Mouse (Mus musculus) NIH3T3 (cell line): ENCODE measurements around the gene Trmt1.

Experiments used
- DNase-seq: peaks from one replicate; pipeline ENCODE4 v3.0.0-alpha.2; 2012; ENCODE audit warnings: low read depth

Trmt1 gene

DNA sequence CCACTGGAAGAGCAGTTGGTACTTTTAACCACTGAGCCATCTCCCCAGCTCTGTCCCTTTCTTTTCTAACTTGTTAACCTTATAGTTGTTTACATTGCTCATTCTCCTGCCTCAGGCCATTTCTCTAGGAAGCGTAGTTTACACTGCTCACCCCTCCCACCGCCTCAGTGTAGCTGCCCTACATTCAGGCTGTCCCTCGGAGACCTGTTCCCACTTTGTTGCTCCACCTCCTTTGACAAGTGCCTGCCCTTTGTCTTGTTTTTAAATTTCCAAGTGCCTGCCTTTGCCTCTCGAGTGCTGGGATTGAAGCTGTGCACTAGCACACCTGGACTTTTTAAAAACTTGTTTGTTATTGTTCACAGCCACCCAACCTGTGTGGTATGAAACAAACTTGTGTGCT is 7.2 kb downstream of the Trmt1 start:
- DNase-seq: no peak

DNA sequence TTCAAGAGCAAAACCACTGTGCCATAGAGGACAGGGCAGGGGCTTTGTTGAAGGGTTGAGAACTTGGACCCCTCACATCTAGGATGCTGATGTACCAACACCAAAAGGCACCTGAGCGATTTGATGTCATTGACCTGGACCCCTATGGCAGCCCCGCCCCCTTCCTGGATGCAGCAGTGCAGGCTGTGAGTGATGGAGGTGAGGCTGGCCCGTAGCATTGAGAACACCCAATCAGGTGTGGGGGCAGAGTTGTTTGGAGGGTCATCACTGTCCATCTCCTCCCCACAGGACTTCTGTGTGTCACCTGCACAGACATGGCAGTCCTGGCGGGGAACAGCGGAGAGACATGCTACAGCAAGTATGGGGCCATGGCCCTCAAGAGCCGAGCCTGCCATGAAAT is 9.0 kb downstream of the Trmt1 start:
- no peak for DNase-seq

DNA sequence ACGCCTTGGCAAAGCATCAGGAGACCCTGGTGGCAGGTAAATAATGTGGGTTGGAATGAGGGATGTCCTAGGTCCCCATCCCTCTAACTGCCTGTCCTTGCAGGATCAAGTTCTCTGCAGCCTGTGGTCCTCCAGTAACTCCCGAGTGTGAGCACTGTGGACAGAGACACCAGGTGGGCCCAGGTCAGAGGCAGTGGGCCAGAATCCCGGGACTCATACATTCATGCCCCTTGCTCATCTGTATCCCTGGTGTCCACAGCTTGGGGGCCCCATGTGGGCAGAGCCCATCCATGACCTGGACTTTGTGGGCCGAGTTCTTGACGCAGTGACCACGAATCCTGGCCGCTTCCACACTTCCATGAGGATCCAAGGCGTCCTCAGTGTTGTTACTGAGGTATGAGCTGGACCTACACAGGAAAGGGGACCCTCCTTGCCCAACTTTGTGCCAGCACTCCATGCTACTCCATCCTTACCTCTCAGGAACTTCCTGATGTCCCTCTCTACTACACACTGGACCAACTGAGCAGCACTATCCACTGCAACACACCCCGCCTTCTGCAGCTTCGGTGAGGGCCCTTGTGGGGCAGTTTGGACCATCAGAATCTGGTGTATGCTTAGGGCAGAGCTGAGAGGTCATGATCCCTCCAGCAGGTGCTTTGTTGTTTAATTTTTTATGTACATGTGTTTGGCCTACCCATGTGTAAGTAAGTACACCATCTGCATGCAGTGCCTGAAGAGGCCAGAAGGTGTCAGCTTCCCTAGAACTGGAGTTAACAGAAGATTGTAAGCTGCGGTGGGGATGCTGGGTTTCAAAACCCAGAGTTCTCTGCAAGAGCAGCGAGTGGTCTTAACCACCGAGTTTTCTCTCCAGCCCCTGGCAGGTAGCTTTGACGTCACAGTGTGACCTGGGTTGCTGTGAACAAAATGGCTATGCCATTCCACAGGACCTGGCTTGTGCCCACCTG is 11.3 kb downstream of the Trmt1 start:
- DNase-seq: peak; percentile 71

DNA sequence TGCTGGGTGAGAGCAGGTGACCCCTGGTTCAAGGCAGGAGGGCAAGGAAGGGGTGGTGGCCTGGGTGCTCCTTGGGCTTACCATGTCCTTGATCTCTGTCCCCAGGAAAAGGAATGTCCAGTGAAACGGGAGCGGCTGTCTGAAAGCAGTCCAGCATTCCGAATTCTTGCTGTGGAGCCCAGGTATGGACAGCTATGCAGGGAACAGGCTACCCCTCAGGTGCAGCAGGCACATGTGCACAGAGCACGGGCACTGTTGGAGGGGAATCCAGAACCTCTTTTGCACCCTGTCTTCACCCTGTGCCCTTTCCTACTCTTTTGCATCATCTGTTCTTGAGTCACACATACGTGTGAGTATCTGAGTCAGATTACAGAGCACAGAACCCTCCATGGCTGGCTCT is 12.2 kb downstream of the Trmt1 start:
- no peak for DNase-seq

DNA sequence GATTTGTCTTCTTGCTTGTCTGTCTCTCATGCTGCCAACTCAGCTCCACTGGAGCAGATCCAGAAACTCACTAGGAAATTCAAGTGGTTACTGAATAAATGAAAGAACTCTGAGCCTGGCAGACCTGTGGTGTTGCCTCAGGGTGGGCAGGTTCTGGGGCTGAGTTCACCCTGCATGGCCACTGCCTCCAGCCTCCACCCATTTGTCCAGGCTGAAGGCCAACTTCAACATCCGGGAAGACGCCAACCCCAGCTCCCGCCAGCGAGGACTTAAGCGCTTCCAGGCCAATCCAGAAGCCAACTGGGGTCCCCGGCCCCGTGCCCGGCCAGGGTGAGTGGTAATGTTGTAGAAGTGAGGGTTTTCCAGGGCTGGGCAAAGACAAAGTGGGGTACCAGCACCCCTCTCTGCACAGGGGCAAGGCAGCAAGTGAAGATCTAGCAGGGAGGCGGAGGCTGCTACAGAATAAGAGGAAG is 12.9 kb downstream of the Trmt1 start:
- DNase-seq: peak; percentile 71

DNA sequence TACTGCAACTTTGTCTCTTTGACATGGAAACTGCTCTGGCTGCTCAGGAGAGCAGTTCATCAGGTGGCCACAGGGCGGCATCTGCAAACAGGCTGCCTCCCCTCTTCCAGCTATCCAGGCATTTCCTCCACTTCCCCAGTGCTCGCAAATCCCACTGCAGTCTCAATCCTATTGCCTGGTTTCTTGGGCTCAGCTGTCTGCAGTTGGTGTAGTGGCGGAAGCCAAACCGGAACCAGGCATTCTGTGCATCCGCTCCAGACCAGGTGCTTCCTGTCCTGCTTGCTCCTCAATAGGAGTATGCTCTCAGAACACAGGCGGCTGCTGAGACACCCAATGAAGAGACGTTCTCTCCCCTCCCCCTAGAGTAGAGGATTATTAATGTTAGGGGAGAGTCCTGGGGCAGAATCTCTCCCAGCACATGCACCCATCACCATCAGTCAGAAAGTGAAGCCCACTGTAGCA is 13.8 kb downstream of the Trmt1 start:
- peak; percentile 74 for DNase-seq

DNA sequence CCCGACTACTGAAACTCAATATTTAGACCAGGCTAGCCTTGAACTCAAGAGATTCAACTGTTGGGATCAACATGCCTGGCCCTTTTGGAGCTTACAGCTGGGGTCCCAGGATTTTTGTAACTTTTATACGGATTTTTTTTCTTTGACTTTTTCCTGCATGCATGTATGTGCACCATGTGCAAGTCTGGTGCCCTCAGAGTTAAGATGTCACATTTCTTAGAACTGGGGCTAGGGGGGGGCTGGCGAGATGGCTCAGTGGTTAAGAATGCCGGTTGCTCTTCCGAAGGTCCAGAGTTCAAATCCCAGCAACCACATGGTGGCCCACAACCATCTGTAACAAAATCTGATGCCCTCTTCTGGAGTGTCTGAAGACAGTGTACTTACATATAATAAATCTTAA is 14.4 kb downstream of the Trmt1 start:
- DNase-seq: no peak

DNA sequence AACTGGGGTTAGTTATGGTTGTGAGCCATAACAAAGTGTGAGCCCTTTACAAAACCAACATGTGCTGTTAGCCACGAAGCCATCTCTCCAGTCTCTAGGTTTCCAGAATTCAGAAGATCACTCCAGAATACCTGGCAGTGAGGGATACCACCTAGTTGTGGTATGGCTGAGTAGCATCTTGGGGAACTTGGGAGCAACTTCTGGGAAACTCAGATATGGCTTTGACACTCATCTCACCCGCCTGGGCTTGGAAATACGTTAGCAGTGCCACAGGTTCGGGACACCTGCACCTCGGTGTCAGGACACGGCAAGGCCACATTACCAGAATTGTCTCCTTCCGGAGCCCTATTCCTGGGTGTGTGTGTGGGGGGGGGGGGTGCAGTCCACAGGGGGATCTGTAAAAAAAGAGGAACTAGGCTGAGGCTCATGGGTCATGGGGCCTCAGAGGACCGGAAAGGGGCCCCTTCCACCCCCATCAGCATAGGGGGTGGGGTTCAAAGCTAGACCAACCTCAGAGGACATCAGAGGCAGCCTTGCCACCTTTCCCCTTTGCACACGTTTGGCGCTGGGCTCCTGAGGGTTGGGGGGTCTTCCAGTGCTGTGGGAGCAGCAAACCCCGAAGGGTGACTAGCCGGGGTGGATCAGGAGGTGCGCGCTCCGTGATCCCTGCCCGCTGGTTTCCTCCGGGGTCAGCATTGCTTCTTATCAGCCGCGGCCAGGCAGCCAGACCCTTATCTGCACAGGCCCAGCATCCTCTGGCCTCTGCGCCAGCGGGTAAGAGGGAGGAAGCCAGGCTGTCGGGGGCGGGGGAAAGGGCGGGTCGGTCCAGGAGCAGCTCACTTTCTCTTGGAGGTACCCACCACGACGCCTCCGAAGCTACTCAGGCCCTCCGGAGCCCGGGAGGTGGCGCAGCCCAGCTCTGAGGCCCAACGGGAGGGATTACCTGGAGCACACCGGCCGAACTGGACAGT is 15.1 kb downstream of the Trmt1 start, which contains the start of gene Lyl1:
Lyl1 (plus strand) TSS at position 517 of the 971 bp plus-strand sequence.
- no peak for DNase-seq

DNA sequence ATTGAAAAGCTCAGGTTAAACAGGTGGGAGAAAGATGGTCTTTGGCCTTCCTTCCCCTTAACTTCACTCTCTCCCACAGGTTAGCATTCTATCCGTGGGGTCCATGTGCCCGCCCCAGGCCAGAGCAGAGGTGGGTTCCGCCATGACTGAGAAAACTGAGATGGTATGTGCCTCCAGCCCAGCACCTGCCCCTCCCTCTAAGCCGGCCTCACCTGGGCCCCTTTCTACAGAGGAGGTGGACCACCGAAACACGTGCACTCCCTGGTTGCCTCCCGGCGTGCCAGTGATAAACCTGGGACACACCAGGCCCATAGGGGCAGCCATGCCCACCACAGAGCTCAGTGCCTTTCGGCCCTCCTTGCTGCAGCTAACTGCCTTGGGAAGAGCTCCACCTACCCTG is 16.5 kb downstream of the Trmt1 start:
- no peak for DNase-seq

DNA sequence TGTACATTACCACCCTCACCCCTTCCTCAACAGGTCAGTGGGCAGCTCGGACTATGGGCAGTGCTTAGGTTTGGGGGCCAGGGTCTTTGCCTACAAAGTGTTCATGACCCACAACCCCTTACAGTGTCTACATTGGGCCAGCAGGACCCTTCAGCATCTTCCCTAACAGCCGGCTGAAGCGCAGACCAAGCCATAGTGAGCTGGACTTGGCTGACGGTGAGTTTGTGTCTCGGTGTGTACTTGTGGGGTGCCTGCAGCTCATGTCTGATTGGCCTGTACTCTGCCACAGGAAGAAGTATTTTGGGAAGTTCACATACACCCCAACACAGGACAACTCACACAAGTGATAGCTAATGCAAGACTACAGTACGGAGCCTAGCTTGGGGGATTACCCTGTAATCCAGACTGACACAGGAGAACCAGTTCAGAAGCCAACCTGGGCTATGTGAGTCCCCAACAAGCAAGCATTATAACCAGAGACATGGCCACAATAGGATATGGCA is 16.9 kb downstream of the Trmt1 start:
- no peak for DNase-seq

DNA sequence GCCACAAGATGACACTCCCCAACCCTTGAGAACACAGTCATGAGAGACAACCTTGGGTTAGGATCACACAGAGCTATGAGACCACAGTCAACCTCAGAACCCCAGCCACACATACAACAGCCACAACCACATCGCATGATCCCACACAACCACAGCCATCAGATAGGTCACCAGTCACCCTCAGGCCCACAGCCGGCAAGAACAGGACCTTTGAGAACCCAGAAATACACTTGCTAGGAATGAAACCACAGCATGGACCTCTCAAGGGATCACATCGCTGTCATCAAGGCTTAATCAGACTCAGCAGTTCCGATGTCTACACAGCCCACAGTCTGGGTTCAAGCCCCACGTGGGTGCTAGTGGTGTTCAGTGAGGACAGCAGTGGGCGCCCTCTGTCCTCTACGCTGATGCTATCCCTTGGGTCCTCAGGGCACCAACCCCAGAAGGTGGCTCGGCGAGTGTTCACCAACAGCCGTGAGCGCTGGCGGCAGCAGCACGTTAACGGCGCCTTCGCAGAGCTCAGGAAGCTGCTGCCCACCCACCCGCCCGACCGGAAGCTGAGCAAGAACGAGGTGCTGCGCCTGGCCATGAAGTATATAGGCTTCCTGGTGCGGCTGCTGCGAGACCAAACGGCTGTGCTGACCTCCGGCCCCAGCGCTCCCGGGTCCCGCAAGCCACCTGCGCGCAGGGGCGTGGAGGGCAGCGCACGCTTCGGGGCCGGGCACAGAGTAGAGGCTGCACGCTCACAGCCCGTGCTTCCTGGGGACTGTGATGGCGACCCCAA is 17.6 kb downstream of the Trmt1 start:
- DNase-seq: no peak

DNA sequence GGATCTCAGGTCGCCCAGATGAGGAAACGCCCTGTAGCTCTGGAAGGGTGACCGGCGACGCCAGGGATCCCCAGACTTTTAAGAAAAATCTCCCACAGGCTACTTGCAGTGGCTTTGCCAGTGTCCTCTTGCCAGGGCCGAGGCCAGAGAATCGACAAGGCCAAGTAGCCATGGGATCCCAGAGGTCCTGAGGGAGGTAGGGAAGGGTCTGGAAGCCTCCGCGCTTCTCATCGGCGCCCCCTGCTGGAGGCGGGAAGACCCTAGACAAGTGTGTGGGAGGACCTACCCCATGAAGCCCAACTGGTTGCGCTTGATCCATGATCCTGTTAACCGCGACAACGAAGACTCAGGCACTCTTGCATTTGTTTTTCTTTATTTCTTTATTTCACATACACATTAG is 18.2 kb downstream of the Trmt1 start:
- peak; percentile 64 for DNase-seq

DNA sequence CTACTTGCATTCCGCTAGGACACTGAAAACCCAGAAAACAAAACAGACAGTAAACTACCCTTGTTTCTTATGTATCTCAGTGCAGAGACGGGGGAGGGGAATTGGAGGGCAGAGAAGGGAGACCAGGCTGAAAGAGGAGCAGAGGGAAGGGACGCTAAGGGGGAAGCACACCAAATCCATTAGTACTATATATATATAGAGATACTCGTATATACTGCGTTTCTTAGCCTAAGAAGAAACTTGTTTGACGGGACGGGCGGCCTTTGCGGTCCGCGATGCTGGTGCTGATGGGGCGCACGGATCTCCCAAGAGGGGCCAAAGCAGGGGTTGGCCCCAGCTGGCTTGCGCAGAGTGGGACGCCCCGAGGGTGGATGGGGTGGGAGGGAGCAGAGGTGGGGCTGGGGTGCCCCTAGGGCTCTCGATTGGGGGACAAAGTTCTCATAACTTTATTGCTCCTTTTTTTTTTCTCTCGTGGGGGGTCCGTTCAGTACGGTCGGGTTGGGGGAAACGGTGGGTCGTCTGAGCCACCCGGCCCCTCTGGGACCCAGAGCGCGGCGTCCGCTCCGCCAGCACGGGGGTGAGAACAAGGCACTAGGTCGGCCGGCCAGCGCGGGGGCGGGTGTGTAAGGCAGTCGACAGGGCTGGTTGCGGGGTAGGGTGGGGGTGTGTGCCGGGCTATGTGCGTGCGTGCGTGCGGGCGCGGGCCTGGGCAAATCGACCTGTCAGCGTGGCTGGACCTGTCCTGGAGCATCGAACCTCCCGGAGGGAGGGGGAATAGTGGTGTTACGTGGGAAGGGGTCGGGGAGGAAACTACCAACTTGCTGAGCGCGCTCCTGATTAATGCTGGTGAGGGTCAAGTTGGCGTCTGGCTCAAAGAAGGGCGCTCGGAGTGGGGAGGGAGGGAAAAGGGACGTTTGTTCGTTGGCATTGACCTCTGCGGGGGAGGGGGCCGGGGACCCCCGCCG is 19.0 kb downstream of the Trmt1 start:
- no peak for DNase-seq

DNA sequence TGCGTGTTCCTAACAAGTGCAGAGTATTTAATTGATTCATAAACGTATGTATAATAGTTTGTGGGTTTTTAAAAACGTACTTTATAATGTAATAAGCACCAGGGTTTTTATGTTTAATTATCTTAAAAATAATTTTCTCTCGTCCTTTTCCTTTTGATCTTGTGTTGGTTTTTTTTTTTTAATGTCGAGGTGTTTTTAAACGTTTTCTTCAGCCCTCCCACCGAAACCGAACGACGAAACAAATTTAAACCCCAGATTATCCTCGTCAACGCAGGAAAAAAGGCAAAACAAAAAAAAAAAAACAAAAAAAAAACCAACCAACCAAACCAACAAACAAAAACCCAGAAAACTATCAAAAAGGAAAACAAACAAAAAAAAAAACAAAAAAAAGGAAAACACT is 19.9 kb downstream of the Trmt1 start:
- DNase-seq: no peak

DNA sequence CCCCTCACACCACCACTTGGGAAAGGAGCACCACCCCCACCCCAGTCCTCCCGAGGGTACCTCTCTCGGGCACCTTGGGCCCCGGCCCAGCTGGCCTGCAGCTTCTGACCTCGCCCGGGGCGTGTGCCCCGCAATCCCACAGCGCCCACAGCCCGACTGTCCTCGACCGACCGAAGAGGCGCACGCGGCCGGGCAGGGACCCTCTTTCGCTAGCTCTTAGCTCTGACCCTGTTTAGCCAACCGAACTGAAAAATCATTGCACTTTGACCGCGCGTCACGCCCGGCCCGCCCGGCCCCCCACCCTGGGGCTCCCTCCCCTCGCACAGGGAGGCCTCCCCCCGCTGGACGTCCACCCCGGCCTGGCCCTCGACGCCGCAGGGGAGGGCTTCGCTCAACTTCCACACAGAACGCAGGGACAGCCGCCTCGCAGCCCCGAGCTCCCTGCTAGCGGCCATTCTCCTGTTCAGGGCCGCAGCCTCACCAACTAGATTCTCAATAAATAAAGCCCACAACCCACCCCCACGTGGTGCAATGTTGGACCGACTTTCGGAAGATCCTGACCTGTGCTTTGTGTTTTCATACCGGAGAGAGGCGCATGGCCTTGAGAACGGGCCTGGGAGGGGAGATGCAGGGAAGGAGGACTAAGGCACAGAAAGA is 20.6 kb downstream of the Trmt1 start:
- no peak for DNase-seq

DNA sequence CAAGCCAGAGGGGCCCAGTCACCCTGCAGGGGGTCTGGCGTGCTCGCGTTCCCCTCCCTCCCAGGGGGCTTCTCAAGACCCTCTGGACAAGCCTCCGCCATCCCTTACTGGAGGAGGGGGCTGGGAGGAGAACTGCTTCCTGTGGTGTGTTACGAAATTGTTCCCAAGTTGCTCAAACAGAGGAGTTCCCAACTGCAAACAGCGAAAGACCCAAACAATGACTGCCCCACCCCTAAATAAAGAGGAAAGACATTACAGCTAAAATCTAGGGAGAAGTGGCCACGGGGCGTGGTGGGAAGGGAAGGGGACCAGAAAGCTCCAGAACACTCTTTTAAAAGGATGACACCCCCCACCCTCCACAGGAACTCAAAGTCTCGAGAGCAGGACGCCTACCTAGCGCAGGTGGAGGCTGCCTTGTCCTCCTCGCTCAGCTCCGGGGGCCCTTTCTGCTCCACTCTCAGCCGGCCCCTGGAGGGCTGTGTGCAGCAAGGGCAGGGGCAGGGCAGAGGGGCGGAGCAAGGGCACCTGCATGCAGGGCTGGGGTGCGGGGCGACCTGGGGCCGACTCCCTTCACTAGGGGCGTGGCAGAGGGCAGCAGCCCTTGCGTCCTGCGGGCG is 21.3 kb downstream of the Trmt1 start:
- no peak for DNase-seq

DNA sequence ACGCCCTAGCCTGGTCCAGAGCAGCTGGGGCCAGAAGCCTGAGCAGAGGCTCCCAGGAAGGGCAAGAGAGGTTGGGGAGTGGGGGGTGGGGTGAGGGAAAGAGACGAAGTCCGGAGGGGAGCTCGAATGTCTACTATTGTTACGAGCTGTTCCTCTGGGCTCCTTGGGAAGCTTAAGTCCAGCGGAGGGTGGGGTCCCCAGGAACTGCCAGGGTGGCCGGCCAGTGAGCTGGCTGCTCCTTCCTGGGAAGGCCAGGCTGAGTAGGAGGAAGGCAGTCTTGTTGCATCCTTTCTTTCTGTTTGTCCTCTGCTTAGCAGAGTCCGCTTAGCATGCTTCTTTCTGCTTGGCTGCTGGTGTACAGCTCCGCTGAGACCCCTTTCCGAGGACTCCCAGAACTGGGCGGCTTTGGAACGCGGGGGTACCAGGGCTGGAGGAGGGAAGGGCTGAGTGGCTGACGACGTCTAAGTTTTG is 22.0 kb downstream of the Trmt1 start:
- DNase-seq: no peak

DNA sequence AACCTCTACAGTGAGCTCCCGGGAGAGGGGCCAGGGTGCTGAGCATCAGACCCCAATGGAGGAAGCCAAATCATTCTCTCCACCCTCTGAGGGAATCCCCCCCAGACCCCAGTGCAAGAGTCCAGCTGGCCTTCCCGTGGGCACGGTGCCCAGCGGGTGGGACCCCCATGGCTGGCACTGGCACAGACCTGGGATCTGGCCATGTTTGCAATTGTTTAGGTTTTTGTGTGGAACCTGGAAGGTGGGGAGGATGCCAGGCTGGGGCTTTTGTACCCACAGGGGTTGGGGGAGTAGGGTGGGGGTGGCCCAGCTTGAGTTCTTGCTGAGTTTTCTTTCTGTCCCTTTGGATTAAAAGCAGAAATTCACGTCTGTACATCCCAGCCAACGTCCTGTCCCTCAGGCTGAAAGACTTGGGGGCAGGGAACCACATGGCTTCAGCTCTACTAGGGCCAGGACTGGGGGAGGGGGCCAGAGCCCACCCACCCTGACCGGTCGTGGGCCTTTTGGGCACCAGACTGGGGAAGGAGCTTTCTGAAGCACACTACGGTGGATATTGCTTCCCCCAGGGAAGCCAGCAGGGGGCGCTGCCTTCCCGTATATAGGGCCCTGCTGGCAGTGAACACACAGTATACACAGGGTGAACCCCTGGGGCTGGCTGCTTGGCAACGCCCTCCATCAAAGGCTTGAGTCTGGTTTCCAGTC is 22.8 kb downstream of the Trmt1 start:
- DNase-seq: peak; percentile 94
